Mouse (Mus musculus) hindbrain, embryonic 13.5 days (tissue): ENCODE results near the gene Matk. TPM values are rescaled to one million over a fixed set of nuclear protein-coding genes. Genes with fewer than 3 reads are reported as not detected.
"Not testable (repeated sequence)": the region's sequence is repeated elsewhere in the genome, so short reads cannot be mapped to it uniquely, and the experiment has no call there.

ENCODE experiments used
- ATAC-seq: fragments of 200-750 bp; cut with Nextera tagmentation; 2 replicates; pipeline ENCODE4 v1.8.0; 2017; ENCODE audit warnings: moderate TSS enrichment; ENCODE audit not compliant: low FRiP score
- H3K27ac ChIP-seq: fragments of 300-500 bp; sonication (generic); 2 replicates; pipeline ENCODE4 v1.5.1; 2015; ENCODE audit warnings: inconsistent platforms, mild to moderate bottlenecking, moderate library complexity
- H3K27me3 ChIP-seq: fragments of 300-500 bp; sonication (generic); 2 replicates; pipeline ENCODE4 v1.6.1; 2015; ENCODE audit warnings: mild to moderate bottlenecking, inconsistent platforms
- H3K36me3 ChIP-seq: fragments of 300-500 bp; sonication (generic); 2 replicates; pipeline ENCODE4 v1.6.1; 2015; ENCODE audit warnings: mild to moderate bottlenecking, inconsistent platforms
- H3K4me1 ChIP-seq: fragments of 300-500 bp; sonication (generic); replicated peaks from 2 replicates; pipeline ENCODE4 v1.6.1; 2015; ENCODE audit warnings: inconsistent platforms
- H3K4me2 ChIP-seq: fragments of 300-500 bp; sonication (generic); 2 replicates; pipeline ENCODE4 v1.6.1; 2015; ENCODE audit warnings: inconsistent platforms, mild to moderate bottlenecking, moderate library complexity
- H3K4me3 ChIP-seq: fragments of 300-500 bp; sonication (generic); 2 replicates; pipeline ENCODE4 v1.5.1; 2015; ENCODE audit warnings: mild to moderate bottlenecking, inconsistent platforms
- H3K9ac ChIP-seq: fragments of 300-500 bp; sonication (generic); 2 replicates; pipeline ENCODE4 v1.6.1; 2015; ENCODE audit warnings: mild to moderate bottlenecking, inconsistent platforms
- H3K9me3 ChIP-seq: fragments of 300-500 bp; sonication (generic); 2 replicates; pipeline ENCODE4 v1.6.1; 2016; ENCODE audit warnings: inconsistent platforms
- WGBS: fragments of 180-500 bp; shearing (Covaris S2); methylation state at CpG from one replicate; pipeline ENCODE4 v1.1.7; 2015; 5-methylcytosine and 5-hydroxymethylcytosine counted together
- polyA plus RNA-seq: library from polyadenylated mRNA; unstranded; fragments of >200 nt; fragmentation: Nextera tagmentation; extraction: Ambion mirVana; gene quantifications from 2 replicates; pipeline ENCODE4 v1.2.1, GENCODE M21; 2015

The Matk gene
- 16.4 and 16.9 TPM in 2 replicates for polyA plus RNA-seq

DNA sequence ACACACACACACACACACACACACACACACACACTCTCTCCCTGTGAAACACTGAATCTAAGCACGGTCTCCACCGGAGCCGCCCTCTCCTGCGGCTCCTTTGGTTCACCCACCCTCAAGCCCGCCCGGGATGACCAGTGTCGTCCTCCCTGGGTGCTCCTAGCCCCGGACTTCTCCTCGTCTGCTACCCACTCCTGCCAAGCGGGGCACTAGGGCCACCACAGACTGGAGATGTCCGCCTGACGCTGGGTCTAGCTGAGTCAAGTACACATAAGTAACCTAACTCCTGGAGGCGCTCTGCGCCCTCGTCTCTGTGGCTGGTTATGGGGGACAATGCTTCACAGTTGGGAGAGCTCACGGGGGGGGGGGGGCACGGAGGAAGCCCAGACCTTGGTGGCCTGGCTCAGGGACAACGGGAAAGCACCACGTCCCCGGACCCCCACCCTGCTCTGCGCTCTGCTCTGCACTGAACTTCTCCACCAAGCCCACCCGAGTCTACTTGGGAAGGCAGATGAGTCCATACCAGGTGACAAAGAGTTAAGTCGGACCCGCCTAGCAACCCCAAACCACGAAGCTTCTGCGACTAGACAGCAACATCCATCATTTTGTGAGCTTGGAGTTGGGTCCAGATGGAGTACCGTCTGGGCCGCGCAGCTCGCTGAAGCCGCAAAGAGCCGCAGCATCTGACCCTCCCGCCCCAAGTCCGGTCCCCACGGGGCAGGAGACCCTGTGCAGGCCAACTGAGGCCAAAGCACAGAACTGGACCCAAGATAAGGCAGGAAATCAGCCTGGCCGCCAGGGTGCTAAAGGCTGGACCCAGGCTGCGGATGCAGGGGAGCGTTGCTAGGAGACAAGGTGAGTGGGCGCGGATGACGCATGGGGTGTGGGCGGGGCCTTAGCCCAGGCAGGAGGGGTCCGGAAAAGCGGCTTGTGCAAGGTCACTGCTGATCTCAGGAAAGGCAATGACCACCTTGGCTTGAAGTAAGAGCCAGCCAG is at the start of gene Matk:
TSS of gene Matk (plus strand) at position 512 of the 996 bp plus-strand sequence.
- peak; percentile 80 for ATAC-seq
- peak within 1 kb of the TSS; percentile 33 for H3K4me3 ChIP-seq
- H3K4me1 ChIP-seq = peaks cover 25% of the 10 kb centered on the region
- H3K9me3 ChIP-seq = no peaks in the 10 kb centered on the region
- H3K4me2 ChIP-seq = peak within 1 kb of the TSS; percentile 61
- H3K27me3 ChIP-seq = peaks cover 85% of the 10 kb centered on the region
- H3K36me3 ChIP-seq = peaks cover 29% of the 10 kb centered on the region
- peak within 1 kb of the TSS; percentile 66 for H3K9ac ChIP-seq
- peak within 1 kb of the TSS; percentile 73; the same call in 1 of the 2 replicates for H3K27ac ChIP-seq
- WGBS = 8% methylated on average over 43 of the region's 44 CpGs

DNA sequence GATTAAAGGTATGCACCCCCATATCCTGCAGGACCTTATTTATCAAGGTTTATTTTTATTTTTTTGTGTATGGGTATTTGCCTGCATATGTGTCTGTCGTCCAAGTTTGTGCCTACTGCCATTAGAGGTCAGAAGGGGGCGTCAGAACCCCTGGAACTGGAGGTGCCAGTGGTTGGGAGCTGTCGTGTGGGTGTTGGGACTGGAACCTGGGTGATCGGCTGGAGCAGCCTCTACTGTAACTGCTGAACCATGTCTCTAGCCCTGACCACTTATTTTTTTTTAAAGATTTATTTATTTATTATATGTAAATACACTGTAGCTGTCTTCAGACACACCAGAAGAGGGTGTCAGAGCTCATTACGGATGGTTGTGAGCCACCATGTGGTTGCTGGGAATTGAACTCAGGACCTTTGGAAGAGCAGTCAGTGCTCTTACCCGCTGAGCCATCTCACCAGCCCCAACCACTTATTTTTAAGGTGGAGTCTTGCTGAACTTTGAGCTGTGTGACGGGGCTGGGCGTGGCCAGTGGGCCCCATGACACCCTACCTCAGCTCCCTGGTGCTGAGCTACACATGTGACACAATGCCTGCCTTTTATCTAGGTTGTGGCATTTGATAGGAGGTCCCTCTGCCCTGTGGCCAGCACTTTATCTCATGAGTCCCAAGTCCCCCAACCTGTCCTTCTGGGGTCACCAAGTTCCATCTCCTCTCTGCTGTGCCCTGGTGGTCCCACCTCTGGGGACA is 49.6 kb upstream of the Matk start:
- Histone ChIP-seq H3K4me3 (no peak overlapping the region), H3K27me3 (peaks cover 18% of the 10 kb centered on the region), H3K4me1 (no peaks in the 10 kb centered on the region), H3K4me2 (no peak overlapping the region), H3K27ac (0 out of 2 replicates have a peak overlapping the region, but pooled peaks have one; percentile 30), H3K36me3 (peaks cover 39% of the 10 kb centered on the region), H3K9ac (no peak overlapping the region), H3K9me3 (no peaks in the 10 kb centered on the region)
- ATAC-seq = peak; percentile 17; the same call in 1 of the 2 replicates
- 75% methylated on average over 8 of the region's 8 CpGs for WGBS

DNA sequence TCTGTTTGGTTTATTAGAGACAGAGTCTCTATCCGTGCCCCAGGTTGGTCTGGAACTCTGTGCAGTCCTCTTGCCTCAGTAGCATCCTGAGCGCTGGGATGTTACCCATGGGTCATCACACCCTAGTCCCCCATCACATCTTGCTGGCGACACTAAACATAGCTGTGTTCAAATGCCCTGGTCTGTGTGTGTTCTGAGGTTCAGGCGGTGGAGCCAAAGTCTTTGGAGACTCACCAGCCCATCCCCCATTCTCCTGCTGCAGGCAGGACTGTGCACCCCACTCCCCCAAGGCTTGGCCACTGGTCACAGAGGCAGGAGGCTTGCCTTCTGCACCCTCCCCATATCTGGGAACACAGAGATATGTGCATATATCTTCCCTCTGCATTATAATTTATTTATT is 48.6 kb upstream of the Matk start:
- Histone ChIP-seq H3K4me2 (no peak overlapping the region), H3K9ac (no peak overlapping the region), H3K4me1 (no peaks in the 10 kb centered on the region), H3K9me3 (no peaks in the 10 kb centered on the region), H3K4me3 (no peak overlapping the region), H3K27me3 (peaks cover 11% of the 10 kb centered on the region), H3K36me3 (peaks cover 47% of the 10 kb centered on the region), H3K27ac (0 out of 2 replicates have a peak overlapping the region, but pooled peaks have one; percentile 30)
- ATAC-seq = 0 out of 2 replicates have a peak, but pooled peaks have one; percentile 21
- 71% methylated on average over 4 of the region's 4 CpGs for WGBS

DNA sequence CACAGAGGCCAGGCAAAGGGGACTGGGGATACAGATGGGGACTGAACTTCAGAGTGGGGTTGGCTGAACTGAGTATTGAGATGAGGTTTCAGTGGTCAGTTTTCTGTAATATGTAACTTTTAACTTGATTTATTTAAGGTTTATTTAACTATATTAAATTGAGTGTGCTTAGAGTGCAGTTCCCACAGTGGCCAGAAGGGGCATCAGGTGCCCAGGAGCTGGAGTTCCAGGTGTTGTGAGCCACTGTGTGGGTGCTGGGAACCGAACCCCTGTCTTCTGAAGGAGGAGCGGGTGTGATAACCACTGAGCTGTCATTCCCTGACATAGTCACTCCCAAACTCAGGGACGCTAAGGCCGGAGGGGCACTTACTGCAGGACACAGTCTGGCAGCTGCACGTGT is 42.6 kb upstream of the Matk start:
- H3K9ac ChIP-seq = no peak overlapping the region
- WGBS = 92% methylated on average over 5 of the region's 5 CpGs
- H3K9me3 ChIP-seq = peaks cover 10% of the 10 kb centered on the region; the same call in 1 of the 2 replicates
- H3K36me3 ChIP-seq = peaks cover 96% of the 10 kb centered on the region
- no peak overlapping the region for H3K4me3 ChIP-seq
- no peak overlapping the region for H3K27ac ChIP-seq
- H3K27me3 ChIP-seq = no peaks in the 10 kb centered on the region
- no peaks in the 10 kb centered on the region for H3K4me1 ChIP-seq
- H3K4me2 ChIP-seq = no peak overlapping the region
- ATAC-seq = no peak

DNA sequence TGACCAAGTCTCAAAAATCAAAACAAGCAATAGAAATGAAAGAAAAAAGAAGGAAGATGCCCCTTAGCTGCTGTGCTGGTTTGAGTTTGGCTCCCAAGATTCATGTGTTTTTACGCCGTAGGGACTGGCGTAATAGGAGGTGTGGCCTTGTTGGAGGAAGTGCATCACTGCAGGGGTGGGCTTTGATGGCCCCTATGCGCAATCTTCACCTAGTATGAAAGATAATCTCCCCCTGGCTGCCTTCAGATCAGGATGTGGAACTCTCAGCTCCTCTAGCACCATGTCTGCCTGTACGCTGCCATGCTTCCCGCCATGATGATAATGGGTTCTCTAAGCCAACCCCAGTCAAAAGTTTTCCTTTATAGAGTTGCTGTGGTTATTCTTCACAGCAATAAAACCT is 36.5 kb upstream of the Matk start:
- WGBS = 85% methylated on average over 6 of the region's 6 CpGs
- Histone ChIP-seq H3K9me3 (peaks cover 4% of the 10 kb centered on the region; the same call in 1 of the 2 replicates), H3K27me3 (no peaks in the 10 kb centered on the region), H3K9ac (no peak overlapping the region), H3K27ac (no peak overlapping the region), H3K4me1 (no peaks in the 10 kb centered on the region), H3K36me3 (peaks cover 92% of the 10 kb centered on the region), H3K4me3 (no peak overlapping the region), H3K4me2 (no peak overlapping the region)
- ATAC-seq = no peak

DNA sequence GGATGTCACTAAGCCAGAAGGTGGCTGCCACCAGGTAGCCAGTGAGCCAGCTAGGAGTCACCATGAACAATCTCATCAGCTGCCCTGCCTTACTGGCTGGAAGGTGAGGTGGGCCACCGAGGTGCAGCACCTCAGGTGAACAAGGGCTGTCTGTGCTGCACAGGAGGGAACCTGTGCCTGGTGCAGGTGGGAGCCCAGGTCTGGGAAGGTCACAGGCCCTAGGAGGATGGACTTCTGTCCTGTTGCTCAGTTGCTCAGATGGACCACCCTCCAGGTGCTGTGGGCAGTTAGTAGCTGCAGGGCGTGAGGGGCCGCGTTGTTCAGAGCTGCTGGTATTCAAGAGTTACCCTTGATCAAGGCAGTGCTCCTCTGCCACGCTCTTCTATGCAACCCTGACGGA is 35.9 kb upstream of the Matk start:
- Histone ChIP-seq H3K9ac (no peak overlapping the region), H3K27ac (no peak overlapping the region), H3K36me3 (peaks cover 92% of the 10 kb centered on the region), H3K4me3 (no peak overlapping the region), H3K4me2 (no peak overlapping the region), H3K4me1 (no peaks in the 10 kb centered on the region), H3K27me3 (no peaks in the 10 kb centered on the region), H3K9me3 (peaks cover 4% of the 10 kb centered on the region; the same call in 1 of the 2 replicates)
- ATAC-seq = no peak
- WGBS = 88% methylated on average over 6 of the region's 6 CpGs

DNA sequence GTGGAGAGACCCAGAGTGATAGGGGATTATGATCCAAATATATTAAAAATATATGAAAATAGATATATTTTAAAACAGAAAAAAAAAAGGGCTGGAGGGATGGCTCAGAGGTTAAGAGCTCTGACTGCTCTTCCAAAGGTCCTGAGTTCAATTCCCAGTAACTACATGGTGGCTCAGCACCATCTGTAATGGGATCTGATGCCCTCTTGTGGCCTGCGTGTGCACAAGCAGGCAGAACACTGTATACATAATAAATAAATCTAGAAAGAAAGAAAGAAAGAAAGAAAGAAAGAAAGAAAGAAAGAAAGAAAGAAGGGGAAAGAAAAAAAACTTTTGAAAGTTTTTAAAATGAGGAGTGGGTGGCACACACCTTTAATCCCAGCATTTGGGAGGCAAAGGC is 35.5 kb upstream of the Matk start:
- not testable (repeated sequence) for H3K4me1 ChIP-seq, H3K27me3 ChIP-seq, H3K9ac ChIP-seq, H3K27ac ChIP-seq, H3K4me2 ChIP-seq, H3K9me3 ChIP-seq, ATAC-seq, H3K4me3 ChIP-seq
- 23% methylated on average over 1 of the region's 1 CpGs for WGBS
- H3K36me3 ChIP-seq = peaks cover 92% of the 10 kb centered on the region

DNA sequence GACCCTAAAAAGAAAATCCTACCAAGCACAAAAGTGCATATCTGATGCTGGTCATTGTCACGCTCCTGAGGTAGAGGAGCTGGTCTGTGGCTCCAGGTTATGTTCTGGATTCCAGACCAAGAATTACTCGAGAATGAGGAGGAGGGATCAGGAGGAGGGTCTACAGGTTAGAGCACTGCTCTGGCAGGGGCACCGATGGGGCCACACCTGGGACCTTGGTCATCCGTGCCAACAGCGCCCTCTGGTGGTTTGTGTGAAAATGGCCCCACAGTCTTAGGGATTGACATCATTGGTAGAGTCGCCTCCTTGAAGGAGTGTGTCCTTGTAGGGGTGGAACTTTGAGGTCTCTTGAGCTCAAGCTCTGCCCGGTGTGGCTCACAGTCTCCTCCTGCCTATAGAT is 34.8 kb upstream of the Matk start:
- Histone ChIP-seq H3K9me3 (no peaks in the 10 kb centered on the region), H3K4me3 (no peak overlapping the region), H3K27me3 (no peaks in the 10 kb centered on the region), H3K9ac (no peak overlapping the region), H3K27ac (no peak overlapping the region), H3K4me1 (no peaks in the 10 kb centered on the region), H3K36me3 (peaks cover 92% of the 10 kb centered on the region), H3K4me2 (no peak overlapping the region)
- 37% methylated on average over 7 of the region's 7 CpGs for WGBS
- no peak for ATAC-seq

DNA sequence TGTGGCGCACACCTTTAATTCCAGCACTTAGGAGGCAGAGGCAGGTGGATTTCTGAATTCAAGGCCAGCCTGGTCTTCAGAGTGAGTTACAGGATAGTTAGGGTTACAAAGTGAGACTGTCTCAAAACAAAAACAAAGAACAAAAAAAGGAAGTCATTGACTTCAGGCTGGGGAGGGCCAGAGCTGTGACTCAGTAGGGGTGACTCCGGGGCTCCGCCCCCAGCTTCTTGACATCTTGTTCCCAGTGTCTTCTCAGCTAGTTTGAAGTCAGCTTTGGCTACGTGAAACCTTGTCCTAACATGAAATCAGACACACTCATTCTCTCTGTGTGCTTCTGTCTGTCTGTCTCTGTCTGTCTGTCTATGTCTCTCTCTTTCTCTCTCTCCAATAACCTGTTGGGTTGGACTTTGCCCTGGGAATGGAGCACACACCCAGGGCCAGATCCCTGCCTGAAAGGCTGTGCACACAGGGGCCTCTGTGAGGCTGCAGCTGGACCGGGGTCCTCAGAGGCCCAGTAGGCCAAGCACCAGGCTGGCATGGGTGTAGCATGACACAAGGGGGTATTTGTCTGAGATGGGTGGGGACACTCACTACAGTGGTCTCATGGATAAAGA is 31.2 kb upstream of the Matk start:
- no peak overlapping the region for H3K4me3 ChIP-seq
- H3K9ac ChIP-seq = no peak overlapping the region
- no peaks in the 10 kb centered on the region for H3K9me3 ChIP-seq
- no peaks in the 10 kb centered on the region for H3K27me3 ChIP-seq
- no peak for ATAC-seq
- WGBS = 93% methylated on average over 5 of the region's 5 CpGs
- H3K4me1 ChIP-seq = 0 out of 2 replicates have a peak, but pooled peaks cover 1% of the 10 kb centered on the region
- H3K27ac ChIP-seq = no peak overlapping the region
- peaks cover 79% of the 10 kb centered on the region for H3K36me3 ChIP-seq
- H3K4me2 ChIP-seq = no peak overlapping the region

DNA sequence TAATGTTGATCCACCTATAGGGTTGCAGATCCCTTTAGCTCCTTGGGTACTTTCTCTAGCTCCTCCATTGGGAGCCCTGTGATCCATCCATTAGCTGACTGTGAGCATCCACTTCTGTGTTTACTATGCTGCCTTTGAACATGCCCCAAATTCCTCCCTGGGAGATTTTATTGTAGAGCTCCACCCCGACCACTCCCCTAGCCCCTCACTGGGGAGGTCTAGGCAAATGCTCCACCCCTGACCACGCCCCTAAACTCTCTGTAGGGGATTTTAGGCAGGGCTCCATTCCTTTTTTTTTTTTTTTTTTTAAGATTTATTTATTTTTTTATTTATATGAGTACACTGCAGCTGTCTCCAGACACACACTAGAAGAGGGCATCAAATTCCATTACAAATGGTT is 29.0 kb upstream of the Matk start:
- peaks cover 63% of the 10 kb centered on the region for H3K36me3 ChIP-seq
- 72% methylated on average over 2 of the region's 2 CpGs for WGBS
- H3K9ac ChIP-seq = not testable (repeated sequence)

DNA sequence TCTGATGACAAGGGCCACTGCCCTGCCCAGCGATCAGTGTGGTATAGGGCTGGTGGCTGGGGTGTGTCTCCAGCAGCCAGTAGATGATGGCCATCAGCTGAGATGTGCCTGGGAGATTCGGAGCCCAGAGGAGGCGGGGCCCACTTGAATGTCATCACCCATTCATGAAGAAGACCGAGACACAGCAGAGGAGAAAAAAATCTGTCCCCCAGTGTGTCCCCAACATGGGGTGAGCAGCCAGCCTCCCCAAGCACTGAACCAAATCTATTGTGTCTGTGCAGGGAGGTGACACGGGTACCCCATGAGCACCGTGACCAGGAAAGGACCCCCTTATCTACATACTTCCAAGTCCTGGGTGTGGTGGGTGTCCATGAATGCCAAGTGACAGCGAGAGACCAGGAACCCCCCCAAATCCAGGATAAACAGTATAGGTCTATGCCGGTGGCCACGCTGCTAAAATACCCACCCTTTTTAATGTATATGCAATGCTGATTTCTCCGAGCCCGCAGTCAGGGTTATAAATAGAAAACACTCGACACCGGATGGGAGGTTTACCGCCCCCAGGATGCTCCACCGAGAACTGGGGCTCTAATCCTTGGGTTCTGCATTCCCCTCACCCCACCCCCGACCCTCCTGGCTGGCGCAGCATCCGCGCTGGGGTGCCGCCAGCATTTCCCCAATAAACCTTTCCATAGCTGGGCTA is 22.8 kb upstream of the Matk start:
- Histone ChIP-seq H3K27ac (peak overlapping the region; percentile 92), H3K9me3 (no peaks in the 10 kb centered on the region), H3K4me2 (peak overlapping the region; percentile 75), H3K9ac (peak overlapping the region; percentile 87), H3K27me3 (no peaks in the 10 kb centered on the region), H3K4me1 (peaks cover 47% of the 10 kb centered on the region), H3K4me3 (peak overlapping the region; percentile 58), H3K36me3 (peaks cover 6% of the 10 kb centered on the region)
- WGBS = 6% methylated on average over 20 of the region's 20 CpGs
- ATAC-seq = 0 out of 2 replicates have a peak, but pooled peaks have one; percentile 22

More for the DNA sequence above, 29.0 kb upstream of the Matk start:
- H3K4me3 ChIP-seq, H3K4me2 ChIP-seq, H3K27ac ChIP-seq, H3K27me3 ChIP-seq, H3K9me3 ChIP-seq, ATAC-seq: not testable (repeated sequence)
- H3K4me1 ChIP-seq = peaks cover 20% of the 10 kb centered on the region
